Mouse (Mus musculus): ENCODE data around the gene Ranbp9.

Gene Ranbp9

GRCm38 (mm10) chr13:43452177-43452576, 28.9 kb downstream of the Ranbp9 start:
- peak; percentile 63 for DNase-seq (ENCODE audit: low read depth, low spot score)

GRCm38 (mm10) chr13:43450686-43451085, 30.4 kb downstream of the Ranbp9 start:
- no peak for DNase-seq (ENCODE audit: low read depth, low spot score)

DNA sequence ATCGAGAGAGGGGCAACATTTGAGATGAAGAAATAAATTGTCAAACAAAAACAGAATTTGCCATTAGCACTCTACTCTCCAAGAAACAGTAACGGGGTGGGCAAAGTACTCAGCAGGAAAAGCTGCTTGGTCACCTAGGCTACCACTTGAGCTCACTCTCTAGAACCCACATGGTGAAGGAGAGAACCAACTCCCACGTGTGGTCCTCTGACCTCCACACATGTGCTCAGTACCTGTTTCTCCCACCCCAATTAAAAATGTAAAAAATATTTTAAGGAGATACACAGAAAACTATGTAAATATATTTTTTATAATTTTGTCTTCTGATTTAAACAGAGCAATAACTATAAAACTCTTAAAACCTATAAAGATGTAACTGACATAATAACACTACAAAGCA, 33.4 kb downstream of the Ranbp9 start:
- no peak for DNase-seq (ENCODE audit: low read depth, low spot score)

GRCm38 (mm10) chr13:43445754-43446153, 35.3 kb downstream of the Ranbp9 start:
- DNase-seq (ENCODE audit: low read depth, low spot score), result no peak

GRCm38 (mm10) chr13:43444717-43445116, 36.4 kb downstream of the Ranbp9 start:
- DNase-seq (ENCODE audit: low read depth, low spot score), result no peak

GRCm38 (mm10) chr13:43443706-43444105, 37.4 kb downstream of the Ranbp9 start:
- DNase-seq (ENCODE audit: low read depth, low spot score), result no peak

DNA sequence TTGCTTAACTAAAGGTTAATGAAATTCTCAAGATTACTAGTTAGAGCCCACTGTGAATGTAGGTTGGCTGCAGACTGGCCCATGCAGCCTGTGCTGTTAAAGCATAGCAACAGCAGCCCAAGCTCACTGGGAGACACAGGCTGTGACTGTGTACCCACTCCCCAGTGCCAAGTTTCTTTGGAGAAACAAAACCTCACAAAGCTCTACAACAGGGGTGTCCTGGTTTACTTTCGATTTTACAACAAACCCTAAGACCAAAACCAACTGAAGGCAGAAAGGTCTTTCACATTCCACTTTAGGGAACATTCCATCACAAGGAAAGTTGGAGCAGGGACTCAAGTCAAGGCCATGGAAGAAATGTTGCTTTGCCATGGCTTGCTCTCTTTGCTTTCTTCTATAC, 38.5 kb downstream of the Ranbp9 start:
- DNase-seq (ENCODE audit: low read depth, low spot score), result no peak

DNA sequence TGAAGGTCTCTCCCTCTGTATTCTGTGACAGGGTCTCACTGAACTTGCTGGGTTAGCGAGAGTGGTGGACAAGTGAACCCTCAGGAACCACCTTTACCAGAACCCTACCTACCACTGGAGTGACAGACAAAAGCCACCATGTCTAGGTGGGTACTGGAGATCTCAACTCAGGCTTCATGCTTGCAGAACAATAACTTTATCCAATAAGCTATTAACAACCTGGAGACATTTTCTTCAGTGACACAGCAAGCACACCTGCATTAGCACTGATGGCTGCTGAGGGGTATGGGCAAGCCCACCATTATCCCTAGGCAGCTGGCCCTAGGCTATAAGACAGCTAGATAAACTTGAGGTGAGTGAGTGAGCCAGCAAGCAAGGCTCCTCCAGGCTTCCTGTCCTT, 40.7 kb downstream of the Ranbp9 start:
- DNase-seq (ENCODE audit: low read depth, low spot score), result no peak

DNA sequence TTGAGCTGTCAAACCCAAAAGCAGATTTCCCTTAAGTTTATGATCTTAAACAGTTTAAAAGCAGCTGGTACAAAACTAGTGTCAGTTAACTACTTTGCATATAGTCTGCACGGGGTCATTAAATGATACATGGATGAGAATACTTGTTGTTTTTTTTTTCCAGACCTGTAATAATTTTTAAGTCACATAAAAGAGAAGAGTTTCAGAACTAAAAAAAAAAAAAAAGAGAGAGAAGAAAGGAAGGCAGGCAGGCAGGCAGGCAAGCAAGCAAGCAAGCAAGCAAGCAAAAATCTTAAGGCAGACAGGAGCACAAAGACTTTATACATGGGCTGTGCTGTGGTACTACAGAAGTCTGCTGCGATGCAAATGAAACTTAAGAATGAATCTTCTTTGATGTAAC, 47.7 kb downstream of the Ranbp9 start:
- no peak for DNase-seq (ENCODE audit: low read depth, low spot score)

- no peak for DNase-seq (ENCODE audit: low read depth, low spot score)
Measured at GRCm38 (mm10) chr13:43428436-43428835, 52.6 kb downstream of the Ranbp9 start.

- no peak for DNase-seq (ENCODE audit: low read depth, low spot score)
Measured at GRCm38 (mm10) chr13:43415249-43415648, 65.8 kb downstream of the Ranbp9 start.

DNA sequence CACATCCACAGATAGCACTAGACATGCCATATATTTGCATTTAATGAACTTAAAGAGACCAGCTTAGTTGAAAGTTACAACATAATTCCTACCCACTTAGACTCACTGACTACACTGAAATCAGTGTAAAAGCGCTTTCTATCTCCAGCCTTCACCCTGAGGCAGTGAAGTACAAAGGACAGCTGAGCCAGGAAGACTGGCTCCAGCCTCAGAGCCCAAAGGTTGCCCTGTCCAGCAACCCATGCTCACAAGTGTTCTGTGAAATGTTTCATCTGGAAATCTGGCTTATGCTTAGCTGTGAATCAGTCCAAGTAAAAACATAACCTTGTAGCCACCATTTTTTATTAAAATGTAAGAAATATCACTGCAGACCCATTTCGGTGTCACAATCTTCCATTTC, 67.5 kb downstream of the Ranbp9 start:
- no peak for DNase-seq (ENCODE audit: low read depth, low spot score)

DNA sequence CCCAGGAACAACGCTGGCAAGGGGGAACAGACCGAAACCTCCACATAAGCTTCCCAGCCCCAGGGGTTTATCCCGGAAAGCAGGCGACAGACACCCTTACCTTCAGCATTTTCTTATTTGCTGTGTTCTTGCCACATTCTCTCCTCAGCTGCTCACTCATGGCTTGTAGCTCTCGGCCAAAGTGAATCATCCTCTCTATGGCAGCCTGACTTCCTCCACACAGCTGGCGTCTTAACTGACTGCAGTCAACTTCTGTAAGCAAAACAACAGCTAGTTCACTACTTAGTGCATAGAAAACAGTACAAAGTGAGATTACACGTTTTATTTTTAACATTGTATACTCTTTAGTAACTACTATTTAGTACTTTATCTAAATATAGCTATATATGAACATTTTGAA, 68.8 kb downstream of the Ranbp9 start:
- peak; percentile 62 for DNase-seq (ENCODE audit: low read depth, low spot score)

GRCm38 (mm10) chr13:43399576-43399975, 81.5 kb downstream of the Ranbp9 start:
- no peak for DNase-seq (ENCODE audit: low read depth, low spot score)

- DNase-seq (ENCODE audit: low read depth, low spot score), result peak; percentile 98
Measured at GRCm38 (mm10) chr13:43398297-43399080, 82.6 kb downstream of the Ranbp9 start, which contains the start of gene Nol7. Gene Nol7 (plus strand): TSS chr13:43398390.

GRCm38 (mm10) chr13:43397700-43398296, 83.3 kb downstream of the Ranbp9 start:
- no peak for DNase-seq (ENCODE audit: low read depth, low spot score)

GRCm38 (mm10) chr13:43385321-43385720, 95.8 kb downstream of the Ranbp9 start:
- no peak for DNase-seq (ENCODE audit: low read depth, low spot score)

- no peak for DNase-seq (ENCODE audit: low read depth, low spot score)
Measured at GRCm38 (mm10) chr13:43379989-43380388, 101.1 kb downstream of the Ranbp9 start.

DNA sequence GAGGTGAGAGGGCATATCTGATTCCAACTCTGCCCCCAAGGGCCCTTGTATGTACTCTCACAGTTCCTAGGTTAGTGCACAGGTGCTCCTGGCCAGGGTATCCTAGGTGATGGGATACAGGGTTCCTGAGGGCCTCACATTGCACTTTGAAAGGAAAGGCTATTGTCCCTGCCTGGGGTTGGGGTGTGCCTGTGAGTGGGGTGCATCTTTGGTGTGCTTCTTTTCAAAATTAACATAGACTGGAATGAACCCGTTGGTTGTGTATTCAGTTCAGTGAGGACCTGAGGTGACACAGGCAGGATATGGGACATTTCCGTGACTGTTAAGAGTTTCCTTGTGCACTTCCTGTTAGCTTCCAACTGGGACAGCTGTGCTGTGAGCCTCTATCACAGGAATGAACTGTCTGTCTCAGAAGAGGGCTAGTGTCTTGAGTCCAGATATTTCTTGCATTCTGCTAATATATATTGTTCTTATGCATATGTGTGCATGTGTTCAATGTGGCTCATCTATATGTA, 106.1 kb downstream of the Ranbp9 start:
- DNase-seq (ENCODE audit: low read depth, low spot score), result no peak

- DNase-seq (ENCODE audit: low read depth, low spot score), result no peak
Measured at GRCm38 (mm10) chr13:43374205-43374604, 106.9 kb downstream of the Ranbp9 start.

GRCm38 (mm10) chr13:43372892-43373291, 108.2 kb downstream of the Ranbp9 start:
- DNase-seq (ENCODE audit: low read depth, low spot score), result no peak

DNA sequence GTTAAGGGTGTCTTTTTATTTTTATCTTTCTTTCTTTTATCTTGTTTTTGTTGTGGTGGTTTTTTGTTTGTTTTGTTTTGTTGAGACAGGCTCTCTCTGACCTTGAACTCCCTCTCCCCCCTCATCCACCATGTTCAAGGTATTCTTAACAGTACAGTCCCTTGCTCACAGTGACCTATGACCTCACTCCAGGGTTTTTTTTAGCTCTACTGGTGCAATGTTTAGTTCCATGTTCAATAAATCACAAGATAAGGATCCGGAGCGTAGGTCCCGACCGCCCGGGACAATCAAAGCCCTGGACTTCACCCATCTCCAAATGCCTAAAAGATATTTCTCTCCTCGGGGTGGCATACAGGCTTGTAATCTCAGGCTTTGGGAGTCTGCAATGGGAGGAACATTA, 111.0 kb downstream of the Ranbp9 start:
- no peak for DNase-seq (ENCODE audit: low read depth, low spot score)

GRCm38 (mm10) chr13:43365825-43366184, 115.3 kb downstream of the Ranbp9 start:
- no peak for DNase-seq (ENCODE audit: low read depth, low spot score)
